Mouse (Mus musculus) megakaryocyte, embryonic 14.5 days (primary cell): Measurements from ENCODE around the gene Gkn1.

Experiments used
- FLI1 ChIP-seq: IDR thresholded peaks from 2 replicates; pipeline ENCODE4 v1.6.1; 2012; ENCODE audit warnings: low read length, inconsistent platforms, mixed read lengths
- GATA1 ChIP-seq: IDR thresholded peaks from 3 replicates; pipeline ENCODE4 v1.6.1; 2012; ENCODE audit warnings: mixed read lengths, low read length, inconsistent platforms, borderline replicate concordance

DNA sequence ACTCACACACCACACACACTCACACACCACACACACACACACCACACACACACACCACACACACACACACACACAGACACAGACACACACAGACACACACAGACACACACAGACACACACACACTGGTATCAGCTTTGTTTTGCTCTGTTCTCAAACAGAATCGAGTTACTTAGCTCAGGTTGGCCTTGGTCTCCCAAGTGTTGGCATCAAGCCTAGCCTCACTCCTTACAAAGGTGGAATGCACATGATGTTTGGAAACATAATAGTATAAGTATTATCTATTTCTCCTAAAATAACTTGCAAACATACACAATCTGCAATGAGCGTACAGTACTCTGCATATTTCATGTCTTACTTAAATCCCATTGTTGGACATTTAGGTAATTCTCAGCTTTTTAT, 18.4 kb downstream of the Gkn1 start:
- TF ChIP-seq GATA1 (no peak), FLI1 (no peak)
